Mouse (Mus musculus) urinary bladder, postnatal 4 days (tissue): ENCODE results near the gene Smarca1.

Source experiments
- DNase-seq, 2 experiments: peaks; one replicate each; pipeline ENCODE4 v3.0.0; 2021 to 2022; ENCODE audit warnings: low spot score in 2 of 2

The Smarca1 gene

GRCm38 (mm10) chrX:47764440-47764839 lies 128.3 kb downstream of the Smarca1 start:
- DNase-seq = no peak

- no peak for DNase-seq
Measured at GRCm38 (mm10) chrX:47760212-47760611, 132.6 kb downstream of the Smarca1 start.
